Mouse (Mus musculus): ENCODE results near the gene Kif27. TPM values are rescaled to one million over a fixed set of nuclear protein-coding genes. Genes with fewer than 3 reads are reported as not detected.
"Not testable (repeated sequence)": the region's sequence is repeated elsewhere in the genome, so short reads cannot be mapped to it uniquely, and the experiment has no call there.

Kif27 gene
- total and polyA plus RNA-seq, 3 experiments, result not detected

DNA sequence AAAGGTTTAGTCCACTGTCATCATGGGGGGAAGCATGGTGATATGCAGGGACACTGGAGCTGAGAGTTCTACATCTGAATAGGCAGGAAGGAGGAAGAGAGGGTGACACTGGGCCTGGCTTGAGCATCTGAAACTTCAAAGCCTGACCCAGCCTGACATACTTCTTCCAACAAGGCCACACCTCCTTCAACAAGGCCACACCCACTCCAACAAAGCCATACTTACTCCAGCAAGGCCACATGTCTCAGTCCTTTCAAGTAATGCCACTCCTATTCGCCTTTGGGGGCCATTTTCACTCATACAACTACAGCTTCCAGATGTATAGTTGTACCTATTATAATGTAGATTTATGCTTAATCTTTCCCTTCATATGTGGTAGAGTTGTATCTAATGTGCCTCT lies 8.7 kb upstream of the Kif27 start:
- dilution Hi-C loops (cut with MboI; ENCODE audit: extremely low pct_ligation_motif_present, extremely low pct_unique_long_range_greater_than_20kb, low sequenced_read_pairs), result no loop called here
- peaks cover 4% of the 10 kb centered on the region for H3K9me3 ChIP-seq (replicated peaks; ENCODE audit: low read length)
- H3K9ac ChIP-seq (ENCODE audit: insufficient read depth, low read depth), result no peak overlapping the region
- in situ Hi-C loops (cut with MboI; ENCODE audit: low pct_ligation_motif_present, low pct_unique_long_range_greater_than_20kb, low sequenced_read_pairs), result no loop called here
- H3K27me3 ChIP-seq (replicated peaks), result no peaks in the 10 kb centered on the region
- no peaks in the 10 kb centered on the region for H3K36me3 ChIP-seq (replicated peaks in 1 of 2; ENCODE audit: control insufficient read depth in 1 of 2, insufficient read depth in 1 of 2, low read length in 1 of 2)
- no peak overlapping the region for H3K27ac ChIP-seq (ENCODE audit: insufficient read depth, low read depth)
- no peak overlapping the region for H3K4me3 ChIP-seq (replicated peaks in 1 of 3; ENCODE audit: low read depth in 2 of 3, low read length in 2 of 3, poor library complexity in 1 of 3)
- H3K4me1 ChIP-seq (ENCODE audit: control insufficient read depth in 1 of 2, insufficient read depth in 2 of 2), result no peaks in the 10 kb centered on the region
- H3K4me2 ChIP-seq (ENCODE audit: insufficient read depth, low read depth, poor library complexity, severe bottlenecking), result no peak overlapping the region
- H3K79me2 ChIP-seq (replicated peaks; ENCODE audit: control insufficient read depth, extremely low read depth, insufficient read depth, poor library complexity, severe bottlenecking), result no peaks in the 10 kb centered on the region
- DNase-seq (ENCODE audit: extremely low read depth), result no peak
- TF ChIP-seq EP300 (IDR thresholded peaks at IDR 0.05; ENCODE audit: low read length) (no peak), BHLHE40 (IDR thresholded peaks at IDR 0.05; ENCODE audit: low read depth, low read length) (no peak)

DNA sequence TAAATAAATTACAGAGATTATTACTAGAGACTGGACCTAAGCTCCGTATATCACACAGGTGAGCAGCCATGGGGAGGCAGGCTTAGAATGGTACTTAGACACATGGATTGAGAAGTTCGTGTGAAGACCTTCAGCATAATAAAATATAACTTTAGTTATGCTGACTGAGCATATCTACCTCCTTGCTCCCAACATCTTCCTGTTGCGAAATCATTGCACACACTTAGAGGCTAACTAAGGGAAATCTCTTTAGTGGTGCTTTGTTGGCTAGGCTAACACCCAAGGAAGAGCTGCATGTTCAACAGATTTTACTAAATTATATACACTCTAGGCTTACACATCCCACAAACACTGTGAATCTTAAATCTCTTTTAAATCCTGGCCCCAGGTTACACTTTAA lies 7.5 kb upstream of the Kif27 start:
- H3K79me2 ChIP-seq (replicated peaks; ENCODE audit: control insufficient read depth, extremely low read depth, insufficient read depth, poor library complexity, severe bottlenecking), result no peaks in the 10 kb centered on the region
- dilution Hi-C loops (cut with MboI; ENCODE audit: extremely low pct_ligation_motif_present, extremely low pct_unique_long_range_greater_than_20kb, low sequenced_read_pairs), result no loop called here
- no peaks in the 10 kb centered on the region for H3K27me3 ChIP-seq (replicated peaks)
- H3K36me3 ChIP-seq (replicated peaks in 1 of 2; ENCODE audit: control insufficient read depth in 1 of 2, insufficient read depth in 1 of 2, low read length in 1 of 2), result no peaks in the 10 kb centered on the region
- no peaks in the 10 kb centered on the region for H3K4me1 ChIP-seq (ENCODE audit: control insufficient read depth in 1 of 2, insufficient read depth in 2 of 2)
- H3K27ac ChIP-seq (ENCODE audit: insufficient read depth, low read depth), result no peak overlapping the region
- DNase-seq (ENCODE audit: extremely low read depth), result no peak
- H3K4me3 ChIP-seq (replicated peaks in 1 of 3; ENCODE audit: low read depth in 2 of 3, low read length in 2 of 3, poor library complexity in 1 of 3), result no peak overlapping the region
- H3K4me2 ChIP-seq (ENCODE audit: insufficient read depth, low read depth, poor library complexity, severe bottlenecking), result no peak overlapping the region
- no peak for TF ChIP-seq EP300 (IDR thresholded peaks at IDR 0.05; ENCODE audit: low read length)
- TF ChIP-seq HCFC1 (IDR thresholded peaks at IDR 0.05; ENCODE audit: low read depth, low read length), result no peak
- TF ChIP-seq ZKSCAN1 (IDR thresholded peaks at IDR 0.05; ENCODE audit: borderline replicate concordance, low read depth, low read length), result no peak
- TF ChIP-seq USF2 (conservative IDR thresholded peaks at IDR 0.05; ENCODE audit: low read depth, low read length), result no peak
- no peak for TF ChIP-seq JUND (conservative IDR thresholded peaks at IDR 0.05; ENCODE audit: low read depth, low read length)
- no peak for TF ChIP-seq MAX (IDR thresholded peaks at IDR 0.05; ENCODE audit: low read length)
- no peak for TF ChIP-seq ZMIZ1 (IDR thresholded peaks at IDR 0.05; ENCODE audit: low read depth, low read length)
- TF ChIP-seq IRF4 (IDR thresholded peaks at IDR 0.05; ENCODE audit: low read depth, low read length), result no peak
- TF ChIP-seq RCOR1 (conservative IDR thresholded peaks at IDR 0.05; ENCODE audit: low read depth, low read length), result no peak
- no peak for TF ChIP-seq TCF12 (IDR thresholded peaks at IDR 0.05; ENCODE audit: low read depth, low read length)
- TF ChIP-seq MEF2A (IDR thresholded peaks at IDR 0.05; ENCODE audit: borderline replicate concordance, low read depth, low read length), result no peak
- no peak for TF ChIP-seq SIN3A (IDR thresholded peaks at IDR 0.05; ENCODE audit: low read length)
- no peak for TF ChIP-seq ZNF384 (IDR thresholded peaks at IDR 0.05; ENCODE audit: low read depth, low read length)
- no peak for TF ChIP-seq E2F4 (IDR thresholded peaks at IDR 0.05; ENCODE audit: insufficient replicate concordance, low read depth, low read length)
- no peak for TF ChIP-seq JUN (IDR thresholded peaks at IDR 0.05; ENCODE audit: insufficient read depth, low read depth, low read length)
- no peak for TF ChIP-seq CHD1 (IDR thresholded peaks at IDR 0.05; ENCODE audit: low read depth, low read length)
- no peak for TF ChIP-seq BHLHE40 (IDR thresholded peaks at IDR 0.05; ENCODE audit: low read depth, low read length)
- no peak for TF ChIP-seq NELFE (IDR thresholded peaks at IDR 0.05; ENCODE audit: low read depth, low read length)
- no peak for TF ChIP-seq PAX5 (IDR thresholded peaks at IDR 0.05; ENCODE audit: low read length)
- no peak for TF ChIP-seq MYC (IDR thresholded peaks at IDR 0.05; ENCODE audit: low read depth, low read length)
- no peak overlapping the region for H3K9ac ChIP-seq (ENCODE audit: insufficient read depth, low read depth)
- in situ Hi-C loops (cut with MboI; ENCODE audit: low pct_ligation_motif_present, low pct_unique_long_range_greater_than_20kb, low sequenced_read_pairs), result no loop called here
- H3K9me3 ChIP-seq (replicated peaks; ENCODE audit: low read length), result peaks cover 9% of the 10 kb centered on the region

DNA sequence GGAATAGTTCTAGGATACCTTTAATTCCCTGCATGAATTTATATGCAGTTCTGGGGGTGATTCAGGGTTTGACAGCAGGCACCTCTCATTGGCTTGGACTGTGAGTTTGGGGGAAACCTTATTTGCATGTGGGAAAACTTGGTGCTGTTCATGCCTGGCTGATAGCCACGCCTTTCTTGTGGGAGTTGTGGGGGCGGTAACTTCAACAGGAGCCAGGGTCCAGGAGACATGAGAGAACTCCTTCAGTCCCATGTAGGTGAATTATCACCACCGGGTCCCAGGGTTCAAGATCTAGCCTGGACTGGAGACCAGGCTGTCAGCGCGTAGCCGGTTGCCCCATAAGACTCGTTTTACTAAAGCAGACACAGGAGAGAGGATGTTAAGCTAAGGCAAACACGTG lies 6.3 kb upstream of the Kif27 start:
- H3K9ac ChIP-seq (ENCODE audit: insufficient read depth, low read depth); DNase-seq (ENCODE audit: extremely low read depth); dilution Hi-C loops (cut with MboI; ENCODE audit: extremely low pct_ligation_motif_present, extremely low pct_unique_long_range_greater_than_20kb, low sequenced_read_pairs); H3K9me3 ChIP-seq (replicated peaks; ENCODE audit: low read length); H3K4me1 ChIP-seq (ENCODE audit: control insufficient read depth in 1 of 2, insufficient read depth in 2 of 2); H3K4me3 ChIP-seq (replicated peaks in 1 of 3; ENCODE audit: low read depth in 2 of 3, low read length in 2 of 3, poor library complexity in 1 of 3); in situ Hi-C loops (cut with MboI; ENCODE audit: low pct_ligation_motif_present, low pct_unique_long_range_greater_than_20kb, low sequenced_read_pairs); H3K27ac ChIP-seq (ENCODE audit: insufficient read depth, low read depth); H3K79me2 ChIP-seq (replicated peaks; ENCODE audit: control insufficient read depth, extremely low read depth, insufficient read depth, poor library complexity, severe bottlenecking); H3K27me3 ChIP-seq (replicated peaks); H3K36me3 ChIP-seq (replicated peaks in 1 of 2; ENCODE audit: control insufficient read depth in 1 of 2, insufficient read depth in 1 of 2, low read length in 1 of 2); H3K4me2 ChIP-seq (ENCODE audit: insufficient read depth, low read depth, poor library complexity, severe bottlenecking): not testable (repeated sequence)

Measured in CH12.LX (cell line).